Mouse (Mus musculus) neural tube, embryonic 15.5 days (tissue): ENCODE measurements around the gene Tmeff2. TPM values are rescaled to one million over a fixed set of nuclear protein-coding genes. Genes with fewer than 3 reads are reported as not detected.

Experiments
- ATAC-seq: fragments of 200-750 bp; cut with Nextera tagmentation; 2 replicates; pipeline ENCODE4 v1.8.0; 2017; ENCODE audit warnings: mild to moderate bottlenecking, moderate TSS enrichment, moderate library complexity; ENCODE audit not compliant: low FRiP score
- H3K27ac ChIP-seq: fragments of 300-500 bp; sonication (generic); replicated peaks from 2 replicates; pipeline ENCODE4 v1.5.1; 2015; ENCODE audit warnings: mild to moderate bottlenecking, inconsistent platforms
- H3K27me3 ChIP-seq: fragments of 300-500 bp; sonication (generic); replicated peaks from 2 replicates; pipeline ENCODE4 v1.6.1; 2015; ENCODE audit warnings: inconsistent platforms
- H3K36me3 ChIP-seq: fragments of 300-500 bp; sonication (generic); 2 replicates; pipeline ENCODE4 v1.6.1; 2015; ENCODE audit warnings: inconsistent platforms
- H3K4me1 ChIP-seq: fragments of 300-500 bp; sonication (generic); 2 replicates; pipeline ENCODE4 v1.6.1; 2015; ENCODE audit warnings: inconsistent platforms
- H3K4me2 ChIP-seq: fragments of 300-500 bp; sonication (generic); 2 replicates; pipeline ENCODE4 v1.6.1; 2015; ENCODE audit warnings: inconsistent platforms, mild to moderate bottlenecking, moderate library complexity
- H3K4me3 ChIP-seq: fragments of 300-500 bp; sonication (generic); replicated peaks from 2 replicates; pipeline ENCODE4 v1.5.1; 2015; ENCODE audit warnings: mild to moderate bottlenecking, inconsistent platforms
- H3K9ac ChIP-seq: fragments of 300-500 bp; sonication (generic); replicated peaks from 2 replicates; pipeline ENCODE4 v1.6.1; 2015; ENCODE audit warnings: mild to moderate bottlenecking, inconsistent platforms
- H3K9me3 ChIP-seq: fragments of 300-500 bp; sonication (generic); replicated peaks from 2 replicates; pipeline ENCODE4 v1.6.1; 2016; ENCODE audit warnings: inconsistent platforms
- WGBS: fragments of 180-500 bp; shearing (Covaris S2); methylation state at CpG from one replicate; pipeline ENCODE4 v1.1.7; 2015; ENCODE audit warnings: mixed read lengths; 5-methylcytosine and 5-hydroxymethylcytosine counted together
- microRNA-seq: library from miRNA; unstranded; fragments of <30 nt; microRNA quantifications from one replicate; pipeline ENCODE4, GENCODE M21; 2017
- polyA plus RNA-seq: library from polyadenylated mRNA; unstranded; fragments of >200 nt; fragmentation: Nextera tagmentation; extraction: Ambion mirVana; gene quantifications from 2 replicates; pipeline ENCODE4 v1.2.1, GENCODE M21; 2015

Tmeff2 gene
- polyA plus RNA-seq, 1 experiment from 2014 or later, result 95.3 TPM

GRCm38 (mm10) chr1:51225156-51225555 is 324.7 kb downstream of the Tmeff2 start:
- no peaks in the 10 kb centered on the region for H3K9me3 ChIP-seq
- H3K4me2 ChIP-seq, result no peak overlapping the region
- no peaks in the 10 kb centered on the region for H3K36me3 ChIP-seq
- no peaks in the 10 kb centered on the region for H3K27me3 ChIP-seq
- no peak for ATAC-seq
- H3K27ac ChIP-seq, result no peak overlapping the region
- WGBS, result 82% methylated on average over 7 of the region's 7 CpGs
- no peak overlapping the region for H3K4me3 ChIP-seq
- no peaks in the 10 kb centered on the region for H3K4me1 ChIP-seq
- no peak overlapping the region for H3K9ac ChIP-seq

Small RNA genes within 50 kb of the gene (microRNA-seq; reads per million reads assigned to microRNA genes)
- not detected for gene Gm25736
